In the genomic region with DNA sequence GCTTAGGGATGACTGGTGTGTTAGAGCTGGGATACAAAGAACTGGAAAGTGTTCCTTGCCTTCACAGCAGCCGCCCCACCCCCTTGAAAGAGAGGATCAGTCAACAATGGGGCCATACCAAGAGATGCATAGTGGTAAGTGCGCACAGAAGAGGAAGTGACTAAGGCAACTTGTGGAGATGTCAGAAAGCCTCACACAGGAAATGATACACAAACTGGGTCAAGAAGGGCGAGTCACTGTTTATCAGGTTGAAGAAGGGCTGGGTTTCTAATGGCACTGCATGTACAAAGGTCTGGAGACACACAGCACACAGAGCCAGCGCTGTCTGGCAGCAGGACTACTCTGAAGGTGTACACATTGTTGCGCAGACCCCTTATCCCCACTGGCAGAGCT, we compare ENCODE assay signal across 12 mouse cellular contexts. TPM values are rescaled to one million over a fixed set of nuclear protein-coding genes. Genes with fewer than 3 reads are reported as not detected.
DNase-seq lines count a peak whose midpoint lies in the region; ATAC-seq lines count a peak whose summit lies in the region.
"Had no signal": no experiment of that assay in that cellular context is flagged by ENCODE, and none has a peak within 500 bp of the region (broad histone marks: within the 10 kb centered on the region; RNA-seq: fewer than 3 reads in every experiment).

No protein-coding gene starts in this region.

- ATAC-seq in heart, embryonic 15.5 days (replicated peaks; ENCODE audit: insufficient number of reproducible peaks, insufficient read depth, low FRiP score, low read depth), result no peak
- ATAC-seq: Patski had no signal

- H3K27me3 ChIP-seq in heart, embryonic 15.5 days, result no peaks in the 10 kb centered on the region
- H3K27me3 ChIP-seq: Patski had no signal

- H3K4me3 ChIP-seq in heart, embryonic 15.5 days, result no peak overlapping the region
- H3K4me3 ChIP-seq: midbrain, embryonic 10.5 days had no signal

- H3K4me2 ChIP-seq in heart, embryonic 15.5 days, result no peak overlapping the region

- H3K9me3 ChIP-seq in heart, embryonic 15.5 days (replicated peaks), result no peaks in the 10 kb centered on the region
- H3K9me3 ChIP-seq: midbrain, embryonic 10.5 days had no signal

- no peaks in the 10 kb centered on the region for H3K4me1 ChIP-seq in heart, embryonic 15.5 days (replicated peaks)
- H3K4me1 ChIP-seq: midbrain, embryonic 10.5 days had no signal

- WGBS in heart, embryonic 15.5 days, result 69% methylated on average over 5 of the region's 5 CpGs

- no peaks in the 10 kb centered on the region for H3K36me3 ChIP-seq in heart, embryonic 15.5 days
- H3K36me3 ChIP-seq: midbrain, embryonic 10.5 days had no signal

- peak; percentile 12 for DNase-seq in kidney, adult 9 months
- no peak for DNase-seq in kidney, adult 11 months
- DNase-seq in lung, postnatal 10 days, result peak; percentile 61
- peak; percentile 73 for DNase-seq in thymus, postnatal 0 days (ENCODE audit: low spot score)
- DNase-seq in frontal cortex, postnatal 25 days (ENCODE audit: low spot score in 2 of 2), result no peak
- no peak for DNase-seq in layer of hippocampus, adult 11-12 months (ENCODE audit: low spot score)
- DNase-seq in left cerebral cortex, adult 18-20 months (ENCODE audit: low spot score in 2 of 2), result no peak
- DNase-seq: kidney, postnatal 10 days had no signal

- H3K27ac ChIP-seq in heart, embryonic 15.5 days, result 0 out of 2 replicates have a peak overlapping the region, but pooled peaks have one; percentile 7
- H3K27ac ChIP-seq: midbrain, embryonic 10.5 days had no signal

- H3K9ac ChIP-seq in heart, embryonic 15.5 days, result no peak overlapping the region

RNA-seq across cellular contexts. Expression of gene Gm5426, which starts 45.0 kb away (rescaled TPM):
- polyA plus RNA-seq in heart, embryonic 15.5 days (2015; fragmentation: Nextera tagmentation; extraction: Ambion mirVana), result not detected in 2 replicates
- polyA plus RNA-seq in thymus, postnatal 0 days (2015; fragmentation: Nextera tagmentation; extraction: Ambion mirVana), result not detected in 2 replicates
- total RNA-seq in left cerebral cortex, adult 18-20 months (2021), result not detected
- total RNA-seq: gastrocnemius, adult 18-20 months had no signal
- polyA plus RNA-seq: midbrain, embryonic 10.5 days; Patski had no signal

Comparison
In these comparisons a context has a peak if more than half of its experiments do, and no peak if none do; other contexts are left out.
1. DNase-seq: peak in kidney, adult 9 months (single experiment), lung, postnatal 10 days (single experiment) and thymus, postnatal 0 days (single experiment); none in kidney, adult 11 months (single experiment), frontal cortex, postnatal 25 days (0 of 2), layer of hippocampus, adult 11-12 months (single experiment) and left cerebral cortex, adult 18-20 months (0 of 2).